Mouse (Mus musculus) C2C12 (cell line): ENCODE results near the gene Olfr1420.

ENCODE experiments used
- MAX ChIP-seq: IDR thresholded peaks from one replicate; pipeline ENCODE4 v1.6.1; 2011; ENCODE audit warnings: mild to moderate bottlenecking, control low read depth
- MYOG ChIP-seq: IDR thresholded peaks from one replicate; pipeline ENCODE4 v1.6.1; 2011; ENCODE audit not compliant: control insufficient read depth, insufficient read length; ENCODE audit errors: extremely low read depth
- USF1 ChIP-seq: IDR thresholded peaks from one replicate; pipeline ENCODE4 v1.6.1; 2011; ENCODE audit warnings: low read depth, mild to moderate bottlenecking, control low read depth, moderate library complexity

DNA sequence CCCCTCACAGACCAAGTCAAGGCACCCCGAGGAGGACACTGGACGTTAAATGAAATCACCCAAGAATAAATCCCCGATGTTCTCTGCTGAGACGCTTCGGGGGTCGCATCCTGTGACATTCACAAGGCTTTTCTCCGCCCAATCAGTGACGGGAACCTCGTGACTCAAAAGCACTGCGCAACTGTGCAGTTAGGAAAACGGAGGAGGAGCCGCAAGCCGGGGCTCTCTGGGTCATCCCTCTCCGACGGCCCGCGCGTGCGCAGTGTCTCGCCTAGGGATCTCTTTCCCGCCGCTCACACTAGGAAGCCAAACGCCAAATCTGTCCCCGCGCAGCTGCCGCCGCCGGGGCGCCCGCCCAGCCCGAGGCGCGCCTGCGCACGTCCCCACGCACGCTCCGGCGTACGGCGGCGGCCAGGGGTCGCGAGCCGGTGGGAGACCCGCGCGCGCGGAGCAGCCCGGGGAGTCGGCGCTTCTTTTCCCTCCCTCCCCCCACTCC, 25.7 kb downstream of the Olfr1420 start, which contains the start of gene Patl1:
- TF ChIP-seq USF1 = peak; percentile 66
- TF ChIP-seq MYOG = no peak
- peak; percentile 52 for TF ChIP-seq MAX
